Mouse (Mus musculus) ES-Bruce4 (cell line): ENCODE measurements around the gene Nhlrc4. TPM values are rescaled to one million over a fixed set of nuclear protein-coding genes. Genes with fewer than 3 reads are reported as not detected.

Experiments used
- H3K27ac ChIP-seq: 2 replicates; pipeline ENCODE4 v1.5.1; 2012; ENCODE audit warnings: low read length, inconsistent platforms; ENCODE audit not compliant: insufficient read depth
- H3K27me3 ChIP-seq: 2 replicates; pipeline ENCODE4 v1.6.1; 2012; ENCODE audit warnings: mild to moderate bottlenecking, low read length, inconsistent platforms; ENCODE audit not compliant: control insufficient read depth, poor library complexity, insufficient read depth, severe bottlenecking
- H3K36me3 ChIP-seq: 2 replicates; pipeline ENCODE4 v1.6.1; 2012; ENCODE audit warnings: inconsistent platforms, mild to moderate bottlenecking, low read length, moderate library complexity; ENCODE audit not compliant: control insufficient read depth, poor library complexity, insufficient read depth, severe bottlenecking
- H3K4me1 ChIP-seq: one replicate; pipeline ENCODE4 v1.8.1; 2011; ENCODE audit warnings: low read length; ENCODE audit not compliant: control insufficient read depth, insufficient read depth
- H3K4me3 ChIP-seq: 2 replicates; pipeline ENCODE4 v1.5.1; 2011; ENCODE audit warnings: low read depth, mild to moderate bottlenecking, low read length
- H3K9ac ChIP-seq: 2 replicates; pipeline ENCODE4 v1.6.1; 2012; ENCODE audit warnings: low read depth, mild to moderate bottlenecking, inconsistent platforms; ENCODE audit not compliant: poor library complexity, severe bottlenecking
- H3K9me3 ChIP-seq: replicated peaks from 2 replicates; pipeline ENCODE4 v1.6.1; 2012; ENCODE audit warnings: mild to moderate bottlenecking, low read length, inconsistent platforms; ENCODE audit not compliant: control insufficient read depth, poor library complexity, insufficient read depth, severe bottlenecking
- CTCF ChIP-seq: IDR thresholded peaks from one replicate; pipeline ENCODE4 v1.8.1; 2011; ENCODE audit warnings: low read depth, low read length
- EP300 ChIP-seq: IDR thresholded peaks from 2 replicates; pipeline ENCODE4 v1.6.1; 2011; ENCODE audit warnings: low read depth, low read length; ENCODE audit not compliant: insufficient read depth
- POLR2A ChIP-seq: IDR thresholded peaks from one replicate; pipeline ENCODE4 v1.8.1; 2011; ENCODE audit warnings: low read length; ENCODE audit not compliant: insufficient read depth
- polyA plus RNA-seq: library from polyadenylated mRNA; stranded (reverse); fragments of >200 nt; gene quantifications from 2 replicates; pipeline ENCODE4 v1.2.4, GENCODE M21; 2011; ENCODE audit warnings: low read depth; ENCODE audit not compliant: missing spikeins, insufficient read depth, insufficient read length

Nhlrc4 gene
- 1.2 TPM in 1 of 2 replicates, not detected in the other for polyA plus RNA-seq

GRCm38 (mm10) chr17:25944366-25945163 lies at the start of gene Nhlrc4, which contains the start of gene Pigq:
Gene Nhlrc4, minus strand, starts transcription at chr17:25944961.
Gene Pigq, minus strand, starts transcription at chr17:25944936.
- Histone ChIP-seq H3K27ac (no peak within 1 kb of the TSS), H3K4me1 (no peaks in the 10 kb centered on the region), H3K9me3 (no peaks in the 10 kb centered on the region), H3K36me3 (no peaks in the 10 kb centered on the region), H3K4me3 (no peak within 1 kb of the TSS), H3K27me3 (no peaks in the 10 kb centered on the region), H3K9ac (no peak within 1 kb of the TSS)
- TF ChIP-seq POLR2A: no peak
- TF ChIP-seq EP300: no peak
- no peak for TF ChIP-seq CTCF

DNA sequence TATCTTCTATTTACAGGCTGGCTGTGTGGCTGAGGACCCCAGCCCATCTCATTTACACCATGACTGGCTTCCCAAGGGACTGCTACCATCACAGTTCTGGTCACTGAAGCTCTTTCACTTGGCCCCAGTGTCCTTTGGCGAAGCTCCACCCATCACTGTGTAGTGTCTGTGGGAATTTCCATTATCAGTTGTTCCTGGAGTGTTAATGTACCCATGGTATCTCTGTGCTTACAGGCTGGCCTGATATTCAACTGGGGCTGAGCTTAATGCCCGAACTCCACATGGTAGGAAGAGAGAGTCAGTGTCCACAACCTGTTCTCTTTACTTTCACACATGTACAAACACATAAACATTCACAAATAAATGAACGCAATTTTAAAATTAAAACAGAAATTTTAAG lies 48.7 kb upstream of the Nhlrc4 start:
- H3K9me3 ChIP-seq: no peaks in the 10 kb centered on the region
- no peak for TF ChIP-seq POLR2A
- TF ChIP-seq CTCF: no peak
- no peak for TF ChIP-seq EP300
- H3K4me3 ChIP-seq: no peak overlapping the region
- no peak overlapping the region for H3K9ac ChIP-seq
- H3K27me3 ChIP-seq: no peaks in the 10 kb centered on the region
- H3K36me3 ChIP-seq: no peaks in the 10 kb centered on the region
- H3K27ac ChIP-seq: no peak overlapping the region
- no peaks in the 10 kb centered on the region for H3K4me1 ChIP-seq

DNA sequence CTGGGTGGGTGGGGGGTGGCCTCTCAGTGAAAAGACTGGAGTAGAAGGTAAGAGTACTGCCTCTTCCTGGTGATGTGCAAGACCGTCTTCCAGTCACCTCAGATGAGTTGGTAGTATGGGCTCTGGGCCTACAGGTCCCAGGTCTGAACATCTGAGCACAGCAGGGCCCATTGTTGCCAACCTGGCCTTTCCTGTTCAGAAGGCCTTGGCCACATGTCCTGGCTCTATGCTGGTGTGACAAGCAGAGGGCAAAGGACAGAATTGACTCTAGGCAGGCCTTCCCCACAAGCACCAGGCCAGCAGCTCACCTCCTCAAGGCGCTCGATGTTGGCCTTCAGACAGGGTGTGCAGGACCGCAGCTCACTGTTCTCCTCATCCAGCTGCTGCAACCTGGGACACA lies 47.5 kb upstream of the Nhlrc4 start:
- Histone ChIP-seq H3K4me1 (no peaks in the 10 kb centered on the region), H3K27me3 (no peaks in the 10 kb centered on the region), H3K4me3 (no peak overlapping the region), H3K27ac (no peak overlapping the region), H3K9me3 (no peaks in the 10 kb centered on the region), H3K9ac (no peak overlapping the region), H3K36me3 (no peaks in the 10 kb centered on the region)
- TF ChIP-seq POLR2A (no peak), EP300 (no peak), CTCF (no peak)

DNA sequence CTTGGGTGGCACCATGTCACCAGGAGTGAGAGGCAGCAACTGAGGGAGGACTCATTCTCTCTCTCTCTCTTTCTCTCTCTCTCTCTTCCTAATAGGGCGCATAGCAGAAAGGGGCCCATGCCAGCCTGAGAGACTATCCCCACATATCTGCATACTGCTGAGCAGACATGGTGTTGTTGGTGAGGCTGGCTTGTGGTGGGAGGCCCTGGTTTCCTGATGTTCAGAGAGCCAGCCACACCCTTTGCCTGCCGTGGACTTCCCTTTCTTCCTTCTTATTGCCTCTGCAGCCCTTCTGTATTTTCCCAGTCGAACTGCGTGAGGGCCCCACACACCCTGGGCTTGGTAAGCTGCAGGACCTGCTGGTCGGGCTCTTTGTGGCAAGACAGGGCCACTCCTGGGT lies 45.6 kb upstream of the Nhlrc4 start:
- Histone ChIP-seq H3K4me1 (no peaks in the 10 kb centered on the region), H3K36me3 (no peaks in the 10 kb centered on the region), H3K27ac (no peak overlapping the region), H3K9me3 (no peaks in the 10 kb centered on the region), H3K27me3 (no peaks in the 10 kb centered on the region), H3K9ac (no peak overlapping the region), H3K4me3 (no peak overlapping the region)
- TF ChIP-seq CTCF (no peak), EP300 (no peak), POLR2A (no peak)

DNA sequence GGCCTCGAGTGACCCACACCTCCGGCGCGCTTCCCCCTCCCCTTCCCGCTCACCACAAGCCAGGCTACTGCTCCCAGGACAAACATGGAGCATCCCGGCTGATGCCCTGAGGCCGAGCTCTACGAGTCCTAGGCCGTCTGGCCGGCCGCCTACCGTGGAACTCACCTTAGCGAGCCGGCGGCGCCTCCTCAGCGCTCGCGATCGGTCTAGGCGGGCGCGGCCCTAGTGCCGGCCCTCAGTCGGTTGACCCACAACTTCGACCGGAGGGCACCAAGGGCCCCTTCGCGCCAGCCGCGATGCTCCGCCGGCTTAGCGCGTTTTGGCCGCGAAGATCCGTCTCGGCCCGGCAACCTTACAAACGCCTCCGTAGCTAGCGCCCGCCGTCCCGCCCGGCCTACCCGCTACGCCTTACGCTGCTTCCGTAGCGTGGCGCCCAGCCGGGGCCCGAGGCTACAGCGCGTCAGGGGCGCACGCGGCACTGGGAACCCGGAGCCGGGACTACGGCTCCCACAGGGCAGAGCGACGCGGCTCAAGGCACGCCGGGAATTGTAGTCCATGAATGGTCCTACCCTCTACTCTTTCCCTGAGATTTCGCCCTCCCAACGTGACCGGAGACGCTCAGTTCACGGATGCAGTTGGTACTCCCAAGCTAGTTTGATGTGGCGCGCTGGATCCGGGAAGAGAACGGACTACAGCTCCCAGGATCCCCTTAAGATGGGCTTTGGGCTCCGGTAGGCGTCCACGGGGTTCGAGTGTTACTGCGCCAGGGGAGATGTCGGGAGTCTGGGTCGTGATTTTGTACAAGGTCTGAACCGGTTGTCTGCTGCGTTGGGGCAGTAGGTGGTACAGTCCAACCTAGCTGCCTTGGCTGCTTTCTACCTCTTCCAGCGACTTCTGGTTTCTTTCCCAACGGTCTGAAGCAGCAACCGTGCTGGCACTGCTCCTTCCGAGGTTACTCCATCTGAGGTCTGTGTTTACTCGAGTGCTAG lies 40.8 kb upstream of the Nhlrc4 start, which contains the start of gene Capn15:
Gene Capn15, minus strand, starts transcription at position 491 of the 989 bp plus-strand sequence.
- no peaks in the 10 kb centered on the region for H3K27me3 ChIP-seq
- peak within 1 kb of the TSS; percentile 86 for H3K4me3 ChIP-seq
- peaks cover 2% of the 10 kb centered on the region for H3K4me1 ChIP-seq
- H3K36me3 ChIP-seq: no peaks in the 10 kb centered on the region
- TF ChIP-seq CTCF: no peak
- TF ChIP-seq EP300: no peak
- no peak for TF ChIP-seq POLR2A
- peak within 1 kb of the TSS; percentile 23 for H3K27ac ChIP-seq
- H3K9me3 ChIP-seq: no peaks in the 10 kb centered on the region
- peak within 1 kb of the TSS; percentile 78 for H3K9ac ChIP-seq
